Mouse (Mus musculus) thymus, postnatal 36 days (tissue): ENCODE results near the gene Gabrb1.

Source experiments
- DNase-seq, 2 experiments: peaks; one replicate each; pipeline ENCODE4 v3.0.0; 2022; ENCODE audit warnings: mixed read lengths in 2 of 2

Gene Gabrb1

DNA sequence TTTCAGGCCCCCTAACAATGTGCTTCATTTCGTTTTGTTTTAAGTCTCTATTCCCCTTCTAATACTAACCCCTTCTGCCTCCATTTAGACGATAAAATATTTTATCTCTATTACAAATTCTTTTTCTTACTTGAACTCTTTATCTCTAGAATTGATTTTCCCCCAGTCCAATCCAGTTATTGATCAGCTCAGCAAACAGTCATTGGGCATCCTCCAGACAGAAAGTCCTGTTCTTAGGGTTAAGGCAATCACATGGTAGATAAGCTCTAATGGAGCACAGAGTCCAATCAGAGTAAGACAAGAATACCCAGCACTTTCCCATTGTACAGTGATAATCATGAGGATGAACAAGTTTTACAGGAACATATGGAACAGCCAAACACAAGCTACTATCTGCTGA is 172.4 kb downstream of the Gabrb1 start:
- DNase-seq, result no peak

DNA sequence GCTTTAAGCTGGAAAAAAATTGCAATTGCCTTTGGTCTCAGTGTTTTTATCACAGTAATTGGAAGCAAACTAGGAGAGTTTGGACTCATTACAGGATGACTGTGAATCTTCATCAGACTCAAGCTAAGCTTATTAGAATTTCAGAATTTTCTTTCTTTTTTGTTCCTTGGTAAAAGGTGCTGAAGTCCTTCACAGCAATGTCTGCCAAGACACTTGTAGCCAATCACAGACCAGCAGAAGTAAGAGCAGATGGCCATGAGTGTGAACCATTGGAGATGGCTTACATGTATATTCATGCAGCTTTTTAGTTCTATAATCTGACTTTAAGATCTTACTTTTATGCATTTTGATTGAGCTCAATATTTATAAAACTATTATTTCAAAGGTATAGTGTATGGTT is 184.3 kb downstream of the Gabrb1 start:
- DNase-seq, result no peak

DNA sequence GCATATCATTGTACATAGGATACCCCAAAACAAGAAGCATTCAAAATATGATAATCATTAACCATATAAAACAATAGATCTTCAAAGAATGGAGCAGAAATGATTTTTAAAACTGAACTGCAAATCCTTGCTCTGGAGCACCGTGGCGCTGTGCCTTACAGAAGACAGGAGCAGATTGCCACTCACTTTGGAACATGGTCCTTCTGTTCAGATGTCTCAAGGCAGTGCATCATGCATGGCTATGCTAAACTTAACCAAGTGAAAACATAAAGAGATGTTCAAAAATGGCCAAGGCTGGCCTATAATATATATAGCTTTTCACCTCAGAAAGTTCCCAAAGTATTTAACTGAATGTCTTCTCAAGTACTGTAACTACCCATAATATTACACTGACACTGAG is 240.3 kb downstream of the Gabrb1 start:
- no peak for DNase-seq

DNA sequence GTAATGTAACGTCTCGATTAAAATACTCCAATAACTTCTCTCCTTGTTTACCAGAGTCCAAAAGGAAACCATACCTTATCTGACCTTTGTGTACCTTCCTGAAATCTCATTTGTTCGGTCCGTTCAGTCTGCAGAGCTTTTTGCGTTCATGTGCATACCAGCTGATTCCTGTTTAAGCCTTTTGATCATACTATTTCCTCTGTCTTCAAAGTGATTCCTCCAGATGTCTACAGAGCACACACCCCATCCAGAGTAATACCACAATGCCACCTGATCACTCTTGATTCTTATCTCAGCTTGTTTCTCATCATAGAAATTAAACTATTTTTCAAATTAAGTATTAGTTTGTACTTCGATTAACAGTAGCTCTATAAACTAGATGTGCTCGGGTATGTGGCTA is 245.5 kb downstream of the Gabrb1 start:
- no peak for DNase-seq

DNA sequence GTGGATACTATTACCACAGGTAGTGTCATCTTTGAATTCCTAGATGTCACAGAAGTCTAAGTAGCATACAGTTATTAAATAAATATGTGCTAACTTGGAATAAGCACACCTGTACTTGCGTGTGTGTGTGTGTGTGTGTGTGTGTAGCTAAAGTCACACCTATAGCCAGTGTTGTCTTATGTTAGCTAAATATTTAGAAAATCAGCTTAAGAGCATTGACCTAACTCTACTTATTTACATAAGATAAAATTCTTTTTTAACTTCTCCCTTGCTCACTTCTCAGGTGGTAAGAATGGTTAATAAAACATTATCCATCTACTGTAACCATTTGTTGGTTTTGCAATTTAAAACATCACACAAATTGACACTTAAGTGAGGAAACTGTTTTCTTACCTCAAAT is 256.1 kb downstream of the Gabrb1 start:
- DNase-seq, result no peak

DNA sequence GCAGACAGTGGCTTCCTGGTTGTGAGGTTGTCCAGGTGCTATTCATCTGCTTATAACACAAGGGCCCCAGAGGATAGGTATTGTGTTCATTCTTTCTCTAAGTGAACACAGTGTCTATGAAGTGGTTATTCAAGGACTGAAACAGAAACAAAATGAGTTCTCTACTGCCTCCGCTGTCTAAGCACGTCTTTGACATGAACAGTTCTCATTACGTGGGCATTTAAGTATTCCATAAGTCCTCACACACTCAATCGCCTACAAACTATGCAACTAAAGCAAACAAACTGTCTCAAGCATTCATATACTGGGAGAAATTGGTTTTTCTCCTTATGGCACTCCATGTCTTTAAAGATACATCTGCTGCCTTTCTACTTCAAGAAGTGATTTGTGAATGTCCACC is 257.8 kb downstream of the Gabrb1 start:
- no peak for DNase-seq

DNA sequence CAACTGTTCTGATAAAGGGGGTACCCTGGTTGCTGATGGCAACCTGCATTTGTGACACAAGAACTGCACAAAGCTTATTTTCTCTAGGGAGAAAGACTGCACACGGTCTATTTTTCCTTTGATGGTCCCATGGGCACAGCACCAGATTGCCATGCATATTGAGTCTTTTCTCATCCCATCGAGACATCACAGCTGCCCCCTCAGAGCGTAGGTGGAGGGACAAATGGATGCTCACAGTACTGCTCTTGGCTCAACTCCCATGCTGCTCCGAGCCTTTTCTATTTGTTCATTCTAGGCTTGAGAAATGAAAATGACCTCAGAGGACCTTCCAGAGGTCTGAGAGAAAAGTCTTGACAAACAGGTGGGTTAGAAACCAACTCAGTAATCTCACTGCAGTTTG is 259.3 kb downstream of the Gabrb1 start:
- no peak for DNase-seq

DNA sequence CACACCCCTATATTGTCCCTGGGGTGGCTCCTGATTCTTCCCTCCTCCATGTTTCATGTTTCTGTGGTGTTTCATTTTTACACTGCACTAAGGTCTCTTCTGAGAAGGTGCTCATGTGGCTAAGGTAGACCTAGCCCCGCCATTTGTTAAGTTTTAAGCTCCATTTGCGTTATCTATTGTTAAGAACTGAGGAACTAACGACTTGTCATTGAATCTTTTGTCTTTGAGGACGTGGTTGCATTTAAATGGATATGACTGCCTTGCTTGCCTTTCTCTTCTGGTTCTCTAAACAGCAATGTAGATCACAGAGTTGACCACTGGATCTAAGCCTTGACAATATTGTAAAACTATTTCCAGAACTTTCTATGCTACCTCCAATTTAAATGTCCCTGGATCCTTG is 265.7 kb downstream of the Gabrb1 start:
- DNase-seq, result no peak

DNA sequence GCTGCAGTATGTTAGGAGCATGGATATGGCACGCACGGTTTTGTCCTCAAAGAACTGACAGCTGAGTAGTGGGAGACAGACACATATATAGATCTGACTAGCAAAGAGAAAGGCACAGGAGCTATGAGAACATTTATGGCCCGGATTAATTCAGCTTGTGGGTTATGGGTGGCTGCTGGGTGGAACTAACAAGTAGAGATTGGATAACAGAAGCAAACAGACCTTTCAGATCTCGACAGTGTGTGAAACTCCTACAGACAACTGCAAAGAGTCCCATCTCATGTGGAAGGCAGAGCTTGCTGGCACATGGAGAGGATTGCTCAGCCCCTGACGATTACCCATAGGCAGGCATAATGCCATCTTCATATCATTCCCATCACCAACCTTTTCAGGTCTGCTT is 268.4 kb downstream of the Gabrb1 start:
- DNase-seq, result no peak

DNA sequence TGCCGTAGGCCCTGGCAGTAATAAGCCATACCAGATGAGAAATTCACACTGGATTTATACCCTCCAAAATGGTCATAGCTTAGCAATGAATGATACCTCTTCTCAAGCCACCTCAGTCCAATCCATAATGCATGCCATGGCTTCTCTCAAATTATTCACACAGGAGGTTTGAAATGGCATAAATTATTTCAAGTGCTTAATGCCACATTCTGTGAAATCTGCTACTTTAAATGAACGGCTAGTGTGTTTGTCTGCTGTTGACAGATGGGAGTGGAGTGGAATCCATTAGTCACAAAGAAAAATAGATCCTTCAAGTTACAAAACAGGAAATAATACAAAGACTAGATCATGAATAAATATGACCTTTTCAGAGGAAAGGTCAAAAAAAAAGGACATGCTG is 272.1 kb downstream of the Gabrb1 start:
- DNase-seq, result no peak

DNA sequence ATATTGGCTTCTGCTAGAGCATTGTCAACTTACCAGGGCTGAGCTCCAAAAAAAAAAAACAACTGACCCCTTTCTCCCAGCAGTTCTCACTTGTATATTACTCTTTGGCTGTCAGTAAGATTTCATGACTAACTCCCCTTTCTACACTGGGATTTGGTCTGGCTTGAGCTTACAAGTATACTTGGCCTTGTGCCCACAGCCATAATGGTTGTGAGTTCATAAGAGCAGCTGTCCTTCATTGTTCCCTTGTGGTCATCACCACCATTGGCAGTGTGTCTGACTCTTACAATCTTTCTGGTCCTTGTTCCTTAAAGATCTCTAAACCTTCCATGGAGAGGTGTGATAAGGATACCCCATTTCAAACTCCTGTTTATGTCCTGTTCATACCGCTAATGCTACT is 293.5 kb downstream of the Gabrb1 start:
- no peak for DNase-seq

DNA sequence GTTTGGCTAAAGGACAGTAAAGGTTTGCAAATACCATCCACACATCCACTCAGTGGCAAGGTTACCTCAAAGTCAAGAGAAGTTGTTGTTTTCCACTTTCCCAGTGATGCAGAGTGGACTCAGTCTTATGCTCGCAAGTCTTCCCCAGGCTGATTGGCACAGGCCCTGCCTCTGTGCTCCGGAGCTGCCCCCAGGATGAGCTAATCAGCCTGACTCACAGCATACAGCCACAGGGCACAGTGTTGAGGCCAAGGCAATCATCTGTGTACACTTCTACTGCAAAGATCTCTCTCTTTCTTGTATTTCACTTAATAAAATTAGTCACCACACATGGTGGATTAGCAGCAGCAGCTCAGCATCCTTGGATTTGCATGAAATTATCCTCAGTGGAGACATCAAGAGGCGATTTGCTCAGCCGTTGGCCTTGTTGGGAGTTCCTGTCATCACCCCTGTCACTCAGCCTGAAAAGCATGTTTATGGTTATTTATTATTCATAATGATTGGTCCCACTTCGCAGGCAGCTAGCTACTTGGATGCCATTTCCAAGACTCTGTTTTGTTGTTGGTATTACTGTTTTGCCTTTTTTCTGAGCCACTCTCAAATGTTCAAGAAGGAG is 297.3 kb downstream of the Gabrb1 start:
- no peak for DNase-seq

DNA sequence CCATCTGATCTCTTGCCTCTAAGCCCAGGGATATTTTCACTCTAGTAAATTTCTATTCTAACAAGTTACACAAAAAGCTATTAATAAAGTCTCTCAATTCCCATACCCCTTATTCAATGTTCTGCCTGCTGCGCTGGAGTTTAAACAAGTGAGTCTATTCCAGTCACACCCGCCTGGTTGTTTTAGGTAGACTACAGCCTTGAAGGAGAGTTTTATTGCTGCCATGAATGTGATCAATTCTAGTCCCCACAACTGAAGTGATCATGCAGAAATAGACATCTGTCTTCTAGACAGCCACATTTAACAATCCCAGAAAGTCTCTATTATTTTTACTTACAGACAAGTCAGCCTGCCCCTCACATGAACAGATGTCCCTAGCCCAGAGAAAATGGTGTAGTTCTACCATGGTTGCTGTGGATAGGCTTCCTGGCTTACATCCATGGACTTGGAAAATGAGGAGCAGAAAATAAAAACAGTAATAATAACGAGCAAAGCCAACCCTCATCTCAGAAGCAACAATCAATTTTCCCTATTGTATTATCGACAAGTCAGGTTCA is 307.0 kb downstream of the Gabrb1 start:
- no peak for DNase-seq

DNA sequence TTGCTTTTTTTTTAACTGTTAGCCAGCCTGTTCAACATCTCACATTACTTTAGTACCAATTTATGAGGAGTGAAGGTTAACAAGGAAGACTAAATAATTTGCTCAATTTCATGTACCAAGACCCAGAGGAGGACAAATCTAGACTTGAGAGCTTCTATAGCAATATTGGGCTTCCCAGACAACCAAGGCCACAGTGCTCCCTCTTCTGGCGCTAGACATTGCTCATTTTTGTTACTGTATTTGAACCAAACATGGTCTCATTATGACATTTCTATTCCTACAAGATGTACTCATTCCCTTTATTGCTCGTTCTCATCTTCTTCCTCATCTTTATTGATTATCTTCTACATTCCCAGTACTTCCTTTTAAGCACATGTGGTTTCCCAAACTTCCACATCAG is 307.6 kb downstream of the Gabrb1 start:
- DNase-seq, result no peak

DNA sequence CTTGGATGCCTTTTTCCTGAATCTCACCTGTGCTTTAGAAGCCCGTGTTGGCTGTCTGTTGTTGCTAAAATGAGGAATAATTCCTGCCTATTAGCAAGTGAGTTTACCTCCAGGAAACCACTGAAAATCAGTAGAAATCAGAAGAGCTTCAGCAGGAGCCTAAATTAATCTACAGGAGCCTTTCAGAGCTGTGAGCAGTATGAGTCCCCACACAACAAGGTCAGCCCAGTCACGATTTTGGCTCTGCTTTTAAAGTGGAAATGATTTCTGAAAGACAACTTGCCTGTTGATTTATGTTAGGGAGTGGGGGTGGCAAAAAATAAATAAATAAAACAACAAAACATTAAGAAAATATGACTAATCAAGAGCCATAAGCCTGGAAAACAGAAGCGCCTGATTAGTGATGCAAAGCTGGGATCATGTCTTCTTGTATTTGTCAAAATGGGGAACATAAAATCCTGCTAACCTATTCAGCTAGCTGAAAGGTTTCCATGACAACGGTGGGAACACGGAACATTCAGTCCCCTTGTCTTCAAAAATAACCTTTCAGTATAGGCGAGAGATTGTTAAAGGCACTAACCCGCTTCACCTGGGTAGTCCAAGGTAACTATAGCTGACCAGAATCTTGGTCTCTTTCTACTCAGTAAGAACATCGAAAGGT is 312.4 kb downstream of the Gabrb1 start:
- DNase-seq, result no peak

DNA sequence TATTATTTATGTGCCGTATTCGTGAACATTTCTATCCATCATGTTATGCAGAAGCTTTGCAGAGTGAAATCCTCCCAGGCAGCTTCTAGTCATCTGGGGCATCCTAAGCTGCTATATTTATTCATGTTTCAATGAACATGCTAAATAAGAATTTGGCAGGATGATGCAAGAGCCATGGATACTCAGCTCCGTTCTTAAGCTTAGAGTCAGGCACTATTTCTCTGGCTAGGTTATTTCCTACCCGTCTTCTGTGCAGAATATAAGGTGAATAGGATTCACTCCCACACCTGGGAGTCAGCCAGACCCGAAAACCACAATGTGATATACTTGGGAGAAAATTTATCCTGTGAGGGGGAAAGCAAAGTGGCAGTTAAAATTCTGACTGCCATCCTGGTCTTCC is 314.9 kb downstream of the Gabrb1 start:
- DNase-seq, result no peak

DNA sequence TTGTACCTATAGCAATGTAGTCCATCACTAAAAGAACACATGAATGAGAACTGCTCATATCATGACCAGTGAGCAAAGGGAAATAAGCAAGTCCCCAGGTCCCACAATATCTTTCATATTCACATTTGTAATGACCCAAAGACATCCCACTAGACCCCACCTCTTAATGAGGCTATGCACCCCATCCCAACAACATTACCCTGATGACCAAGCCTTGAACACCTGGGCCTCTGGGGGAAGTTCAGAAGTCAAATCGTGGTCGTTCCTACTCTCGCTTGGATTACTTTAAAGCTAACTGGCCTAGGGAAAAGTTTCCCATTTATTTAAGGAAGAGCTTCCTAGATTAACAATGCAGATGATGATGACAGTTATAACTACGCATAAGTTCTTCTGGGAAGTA is 318.2 kb downstream of the Gabrb1 start:
- DNase-seq, result no peak

DNA sequence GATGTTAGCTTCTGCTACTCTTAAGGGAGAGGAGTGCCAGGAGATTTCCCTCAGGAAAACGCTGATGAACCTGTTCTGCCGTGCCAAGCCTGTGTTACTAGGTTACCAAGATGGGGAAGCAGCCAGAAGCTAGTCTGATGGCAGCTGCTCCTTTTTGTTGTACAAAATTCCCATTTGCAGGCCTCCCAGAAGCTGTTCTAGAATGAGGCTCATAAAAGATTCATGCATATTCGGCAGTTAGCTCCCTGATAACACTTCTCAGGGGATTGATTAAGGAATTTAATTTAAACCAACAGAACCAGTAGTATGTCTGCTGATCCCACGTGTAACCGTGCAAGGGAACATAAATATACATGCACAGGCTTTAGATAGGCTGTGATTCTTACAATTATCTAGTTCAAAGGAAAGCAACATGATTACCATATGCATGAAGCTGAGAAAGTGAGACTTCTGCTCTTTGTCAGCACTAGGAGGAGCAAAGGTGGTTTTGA is 318.7 kb downstream of the Gabrb1 start:
- DNase-seq, result no peak

DNA sequence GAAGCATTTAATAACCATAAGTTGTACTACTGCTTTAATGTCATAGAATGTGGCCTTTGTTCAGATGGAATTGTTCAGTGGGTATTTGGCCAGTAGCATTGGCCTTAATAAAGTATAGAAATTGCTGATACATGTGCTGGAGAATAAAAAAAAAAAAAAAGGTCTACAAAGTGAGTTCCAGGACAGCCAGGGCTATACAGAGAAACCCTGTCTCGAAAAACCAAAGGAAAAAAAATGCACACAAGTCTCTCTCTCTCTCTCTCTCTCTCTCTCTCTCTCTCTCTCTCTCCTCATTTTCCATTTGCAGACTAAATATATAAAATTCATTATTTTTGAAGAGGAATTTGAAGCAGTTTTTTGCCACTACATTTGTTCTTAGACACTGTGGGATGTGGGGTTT is 328.6 kb downstream of the Gabrb1 start:
- DNase-seq, result no peak

DNA sequence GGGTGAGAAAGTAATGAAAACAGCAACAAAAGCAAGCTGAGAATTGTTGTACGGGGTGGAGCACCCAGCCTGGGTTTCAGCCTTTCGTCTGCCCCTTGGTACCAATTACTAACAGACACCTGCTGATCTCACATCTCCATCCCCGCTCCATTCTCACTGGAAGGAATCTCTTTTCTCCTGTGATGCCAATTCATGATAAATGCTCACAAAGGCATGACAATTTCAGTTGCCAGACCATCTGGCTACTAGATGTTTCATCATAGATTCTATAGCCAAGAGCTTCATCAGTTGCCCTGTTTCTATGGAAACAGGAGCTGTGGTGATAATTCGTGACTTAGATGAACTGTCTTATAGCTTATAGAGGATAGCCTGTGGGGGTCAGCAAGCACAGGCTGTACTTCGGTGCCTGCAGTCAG is 329.1 kb downstream of the Gabrb1 start:
- DNase-seq, result no peak

DNA sequence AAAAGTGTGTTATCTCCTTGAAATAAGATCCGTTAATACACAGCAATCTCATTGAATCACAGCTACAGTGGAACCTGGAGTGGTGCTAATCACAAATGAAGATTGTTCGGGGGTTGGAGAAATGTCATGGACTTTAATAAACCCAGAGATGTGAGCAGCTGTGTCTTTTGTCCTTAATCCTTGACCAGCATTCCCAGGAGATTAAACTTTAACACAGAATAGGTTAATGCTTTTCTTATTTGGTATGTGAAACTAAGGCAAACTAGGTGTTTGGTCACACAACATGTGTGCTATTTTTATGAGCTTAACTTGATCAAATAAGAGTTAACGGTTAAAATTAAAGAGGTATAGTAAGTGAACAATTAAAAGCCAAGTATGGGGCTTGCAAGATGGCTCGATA is 341.6 kb downstream of the Gabrb1 start:
- DNase-seq, result no peak

DNA sequence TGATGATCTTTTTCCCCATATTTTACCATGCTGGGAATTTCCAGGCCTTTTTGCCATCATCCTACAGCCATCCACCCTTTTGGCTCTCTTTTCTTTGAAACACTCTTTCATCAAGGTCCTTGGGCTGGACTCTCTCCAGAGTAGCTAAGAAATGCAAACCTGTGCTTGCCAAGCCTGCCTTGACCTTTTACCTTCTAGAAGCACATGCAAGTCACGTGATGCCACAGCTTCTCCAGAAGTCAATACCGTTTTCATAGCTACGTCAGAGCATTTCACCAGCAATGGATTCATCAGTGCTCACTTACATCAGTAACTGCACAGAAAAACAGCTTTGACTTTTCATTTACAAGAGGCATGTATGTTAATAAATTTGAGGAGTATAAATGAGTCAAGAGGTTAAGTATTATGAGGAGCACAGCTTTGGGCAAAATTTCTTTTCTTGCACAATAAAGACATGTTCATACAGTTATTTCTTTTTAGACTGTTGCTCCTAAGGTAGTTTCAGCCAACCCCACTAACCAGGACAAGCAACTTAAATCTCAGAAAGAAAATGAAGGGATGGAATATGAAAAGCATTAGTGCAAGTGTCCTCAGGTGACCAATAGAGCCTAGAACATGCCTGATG is 346.0 kb downstream of the Gabrb1 start:
- DNase-seq, result no peak

DNA sequence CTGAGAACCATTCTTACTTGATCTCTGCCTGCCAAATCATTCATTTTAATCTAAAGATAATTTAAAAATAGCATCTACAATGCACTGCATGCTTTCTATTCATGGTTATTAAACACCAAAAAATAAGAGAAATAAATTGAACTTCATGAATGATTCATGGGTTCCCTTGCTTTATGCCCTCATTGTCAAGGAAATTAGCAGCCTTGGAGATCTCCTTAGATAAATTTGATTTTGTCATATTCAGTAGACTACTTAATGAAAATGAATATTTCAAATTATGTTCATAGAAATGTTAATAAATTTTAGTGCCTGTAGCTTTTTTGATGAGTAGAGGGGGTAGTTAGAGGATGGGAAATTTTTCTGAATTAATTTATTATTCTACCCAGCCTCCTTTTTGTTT is 379.0 kb downstream of the Gabrb1 start:
- DNase-seq, result no peak
